Mouse (Mus musculus) G1E-ER4 (cell line): ENCODE results near the gene Zbtb7a. TPM values are rescaled to one million over a fixed set of nuclear protein-coding genes. Genes with fewer than 3 reads are reported as not detected.

ENCODE experiments used
- GATA1 ChIP-seq: IDR thresholded peaks from one replicate; pipeline ENCODE4 v1.8.0; 2012; ENCODE audit warnings: low read length, inconsistent platforms
- polyA plus RNA-seq: library from polyadenylated mRNA; stranded (reverse); fragments of >175 nt; gene quantifications from 2 replicates; pipeline ENCODE4 v1.2.3, GENCODE M21; 2012

Zbtb7a gene
- polyA plus RNA-seq, 1 experiment, result 129 TPM

- TF ChIP-seq GATA1, result no peak
Measured at GRCm38 (mm10) chr10:81136706-81137231, 1.7 kb downstream of the Zbtb7a start.

- no peak for TF ChIP-seq GATA1
Measured at GRCm38 (mm10) chr10:81137252-81138130, 2.5 kb downstream of the Zbtb7a start.

GRCm38 (mm10) chr10:81138131-81138782 is 3.2 kb downstream of the Zbtb7a start:
- TF ChIP-seq GATA1, result no peak

GRCm38 (mm10) chr10:81138821-81139528 is 4.0 kb downstream of the Zbtb7a start:
- no peak for TF ChIP-seq GATA1

- no peak for TF ChIP-seq GATA1
Measured at GRCm38 (mm10) chr10:81139529-81139846, 4.5 kb downstream of the Zbtb7a start.

GRCm38 (mm10) chr10:81140005-81140404 is 5.0 kb downstream of the Zbtb7a start:
- TF ChIP-seq GATA1, result no peak

GRCm38 (mm10) chr10:81140717-81141454 is 5.9 kb downstream of the Zbtb7a start:
- TF ChIP-seq GATA1, result no peak

- no peak for TF ChIP-seq GATA1
Measured at GRCm38 (mm10) chr10:81141455-81142210, 6.6 kb downstream of the Zbtb7a start.

GRCm38 (mm10) chr10:81142551-81142981 is 7.5 kb downstream of the Zbtb7a start:
- TF ChIP-seq GATA1, result no peak

GRCm38 (mm10) chr10:81143157-81143633 is 8.2 kb downstream of the Zbtb7a start:
- TF ChIP-seq GATA1, result no peak

GRCm38 (mm10) chr10:81143845-81144437 is 8.9 kb downstream of the Zbtb7a start:
- no peak for TF ChIP-seq GATA1

- TF ChIP-seq GATA1, result no peak
Measured at GRCm38 (mm10) chr10:81144667-81145066, 9.6 kb downstream of the Zbtb7a start.

- TF ChIP-seq GATA1, result no peak
Measured at GRCm38 (mm10) chr10:81145307-81145706, 10.3 kb downstream of the Zbtb7a start.

- TF ChIP-seq GATA1, result no peak
Measured at GRCm38 (mm10) chr10:81145778-81146177, 10.8 kb downstream of the Zbtb7a start.
